Mouse (Mus musculus): ENCODE measurements at regions not wholly inside any gene's neighbourhood (a gene's known extent, or its start where the extent isn't known, plus 50 kb on each side); places are given as distances from the start of the nearest gene placed in this dataset.
A peak's percentile ranks its signal among the peaks of the same experiment; 100 is the strongest.

- no peak for DNase-seq (ENCODE audit: low read depth, low spot score)
- H3K27ac ChIP-seq (ENCODE audit: control insufficient read depth, low read depth, low read length), result no peak overlapping the region
- TF ChIP-seq TCF12 (IDR thresholded peaks at IDR 0.05; ENCODE audit: low read depth, low read length), result peak; percentile 59; the same call in 1 of the 2 replicates
- no peak for TF ChIP-seq MYC (IDR thresholded peaks at IDR 0.05; ENCODE audit: low read depth, low read length)
- no peak for TF ChIP-seq NELFE (IDR thresholded peaks at IDR 0.05; ENCODE audit: low read depth, low read length)
- TF ChIP-seq SMC3 (IDR thresholded peaks at IDR 0.05; ENCODE audit: low read depth, low read length), result no peak
- TF ChIP-seq TAL1 (IDR thresholded peaks at IDR 0.05; ENCODE audit: low read length), result peak; percentile 43
- peak in 1 of 2 experiments; percentile 29; a peak in 1 of 4 replicates for TF ChIP-seq EP300 (IDR thresholded peaks at IDR 0.05; ENCODE audit: low read depth in 1 of 2, low read length in 2 of 2)
- TF ChIP-seq POLR2AphosphoS2 (IDR thresholded peaks at IDR 0.05; ENCODE audit: low read length), result no peak
- TF ChIP-seq MYB (IDR thresholded peaks at IDR 0.05; ENCODE audit: low read depth, low read length), result no peak
- TF ChIP-seq POLR2A (IDR thresholded peaks at IDR 0.05; ENCODE audit: control insufficient read depth in 1 of 2, insufficient read depth in 1 of 2, low read depth in 1 of 2, low read length in 2 of 2, poor library complexity in 1 of 2), result no peak
- no peak for TF ChIP-seq CHD1 (IDR thresholded peaks at IDR 0.05; ENCODE audit: low read depth, low read length)
- no peaks in the 10 kb centered on the region for H3K9me3 ChIP-seq (replicated peaks; ENCODE audit: insufficient read depth, low read length)
- no peak overlapping the region for H3K9ac ChIP-seq (ENCODE audit: control insufficient read depth, low read depth, low read length, poor library complexity, severe bottlenecking)
- H3K4me1 ChIP-seq (ENCODE audit: control insufficient read depth in 1 of 2, insufficient read depth in 2 of 2, low read length in 2 of 2), result peaks cover 12 to 19% of the 10 kb centered on the region in 2 experiments
- no peaks in the 10 kb centered on the region for H3K27me3 ChIP-seq (ENCODE audit: control insufficient read depth in 1 of 2, insufficient read depth in 2 of 2, low read length in 2 of 2)
- H3K79me2 ChIP-seq (ENCODE audit: control insufficient read depth, insufficient read depth, low read length, poor library complexity), result no peaks in the 10 kb centered on the region
- H3K36me3 ChIP-seq (ENCODE audit: control insufficient read depth in 1 of 2, insufficient read depth in 2 of 2, low read length in 2 of 2), result peaks cover 0 to 4% of the 10 kb centered on the region in 2 experiments; a peak in 2 of 4 replicates
- H3K4me3 ChIP-seq (ENCODE audit: control insufficient read depth in 1 of 2, insufficient read depth in 1 of 2, low read depth in 2 of 2, low read length in 2 of 2), result no peak overlapping the region
Measured at GRCm38 (mm10) chr13:97453090-97453430, 212.2 kb downstream of the Enc1 start.

GRCm38 (mm10) chr13:97452386-97453089, 211.6 kb downstream of the Enc1 start:
- DNase-seq (ENCODE audit: low read depth, low spot score), result no peak
- no peaks in the 10 kb centered on the region for H3K9me3 ChIP-seq (replicated peaks; ENCODE audit: insufficient read depth, low read length)
- no peak overlapping the region for H3K9ac ChIP-seq (ENCODE audit: control insufficient read depth, low read depth, low read length, poor library complexity, severe bottlenecking)
- no peak overlapping the region for H3K27ac ChIP-seq (ENCODE audit: control insufficient read depth, low read depth, low read length)
- H3K27me3 ChIP-seq (ENCODE audit: control insufficient read depth in 1 of 2, insufficient read depth in 2 of 2, low read length in 2 of 2), result no peaks in the 10 kb centered on the region
- H3K4me3 ChIP-seq (ENCODE audit: control insufficient read depth in 1 of 2, insufficient read depth in 1 of 2, low read depth in 2 of 2, low read length in 2 of 2), result no peak overlapping the region
- peaks cover 12 to 19% of the 10 kb centered on the region in 2 experiments for H3K4me1 ChIP-seq (ENCODE audit: control insufficient read depth in 1 of 2, insufficient read depth in 2 of 2, low read length in 2 of 2)
- TF ChIP-seq TBP (IDR thresholded peaks at IDR 0.05; ENCODE audit: low read depth, low read length), result no peak
- no peak for TF ChIP-seq MAZ (IDR thresholded peaks at IDR 0.05; ENCODE audit: low read depth, low read length)
- TF ChIP-seq SIN3A (IDR thresholded peaks at IDR 0.05; ENCODE audit: low read length), result no peak
- TF ChIP-seq ETS1 (IDR thresholded peaks at IDR 0.05; ENCODE audit: low read depth, low read length), result no peak
- no peak for TF ChIP-seq USF2 (IDR thresholded peaks at IDR 0.05; ENCODE audit: borderline replicate concordance in 1 of 2, insufficient read depth in 1 of 2, low read depth in 1 of 2, low read length in 2 of 2)
- TF ChIP-seq TCF12 (IDR thresholded peaks at IDR 0.05; ENCODE audit: low read depth, low read length), result no peak
- no peak for TF ChIP-seq NELFE (IDR thresholded peaks at IDR 0.05; ENCODE audit: low read depth, low read length)
- no peak for TF ChIP-seq HCFC1 (IDR thresholded peaks at IDR 0.05; ENCODE audit: low read depth, low read length)
- H3K36me3 ChIP-seq (ENCODE audit: control insufficient read depth in 1 of 2, insufficient read depth in 2 of 2, low read length in 2 of 2), result peaks cover 0 to 4% of the 10 kb centered on the region in 2 experiments; a peak in 2 of 4 replicates
- no peaks in the 10 kb centered on the region for H3K79me2 ChIP-seq (ENCODE audit: control insufficient read depth, insufficient read depth, low read length, poor library complexity)

All from MEL (cell line).